In genomic region chr16:14303676-14304075, GRCm38 (mm10) we compare ENCODE assay signal across 18 mouse cellular contexts. TPM values are rescaled to one million over a fixed set of nuclear protein-coding genes. Genes with fewer than 3 reads are reported as not detected.
DNase-seq lines count a peak whose midpoint lies in the region; ATAC-seq and TF ChIP-seq lines count a peak whose summit lies in the region.
"Had no signal": no experiment of that assay in that cellular context is flagged by ENCODE, and none has a peak within 500 bp of the region (broad histone marks: within the 10 kb centered on the region; RNA-seq: fewer than 3 reads in every experiment).

No protein-coding gene starts in this region.

- TF ChIP-seq CTCF in thymus, adult 2 months (IDR thresholded peaks at IDR 0.05; ENCODE audit: borderline replicate concordance, control insufficient read depth, extremely low read depth, insufficient read depth, low read length, poor library complexity), result no peak

- TF ChIP-seq POLR2A in thymus, adult 2 months (IDR thresholded peaks at IDR 0.05; ENCODE audit: control insufficient read depth, extremely low read depth, insufficient read depth, low read length, poor library complexity), result no peak

- peaks cover 35% of the 10 kb centered on the region for H3K36me3 ChIP-seq in kidney, embryonic 16.5 days (ENCODE audit: insufficient read depth, low read length)
- H3K36me3 ChIP-seq in stomach, embryonic 16.5 days (ENCODE audit: control insufficient read depth, insufficient read depth, low read length), result peaks cover 15% of the 10 kb centered on the region; the same call in 1 of the 2 replicates
- H3K36me3 ChIP-seq in thymus, adult 2 months (ENCODE audit: control insufficient read depth, insufficient read depth, low read length), result peaks cover 34% of the 10 kb centered on the region

- peak overlapping the region; percentile 69 for H3K27ac ChIP-seq in kidney, embryonic 16.5 days (ENCODE audit: low read length)
- H3K27ac ChIP-seq in stomach, embryonic 16.5 days (ENCODE audit: low read length), result peak overlapping the region; percentile 62
- H3K27ac ChIP-seq in thymus, adult 2 months (ENCODE audit: control insufficient read depth, insufficient read depth, low read length), result no peak overlapping the region
- H3K27ac ChIP-seq: embryonic facial prominence, embryonic 13.5 days; heart, embryonic 13.5 days; hindbrain, embryonic 10.5 days; limb, embryonic 12.5 days; neural tube, embryonic 12.5 days had no signal

- H3K9me3 ChIP-seq in kidney, embryonic 16.5 days (ENCODE audit: low read length), result no peaks in the 10 kb centered on the region
- H3K9me3 ChIP-seq in stomach, embryonic 16.5 days (replicated peaks; ENCODE audit: control insufficient read depth, low read length), result no peaks in the 10 kb centered on the region
- H3K9me3 ChIP-seq: embryonic facial prominence, embryonic 13.5 days; heart, embryonic 13.5 days; hindbrain, embryonic 10.5 days; limb, embryonic 12.5 days; neural tube, embryonic 12.5 days had no signal

- 66% methylated on average over 7 of the region's 7 CpGs for WGBS in kidney, embryonic 16.5 days
- 60% methylated on average over 7 of the region's 7 CpGs for WGBS in stomach, embryonic 16.5 days
- 96% methylated on average over 7 of the region's 7 CpGs for WGBS in thymus, adult 2 months

- H3K9ac ChIP-seq in kidney, embryonic 16.5 days (replicated peaks; ENCODE audit: low read length), result 0 out of 2 replicates have a peak overlapping the region, but pooled peaks have one; percentile 7
- H3K9ac ChIP-seq in stomach, embryonic 16.5 days (ENCODE audit: low read length), result no peak overlapping the region
- H3K9ac ChIP-seq: embryonic facial prominence, embryonic 13.5 days; forebrain, postnatal 0 days; heart, embryonic 13.5 days; limb, embryonic 12.5 days; neural tube, embryonic 12.5 days had no signal

- peaks cover 16% of the 10 kb centered on the region; the same call in 1 of the 2 replicates for H3K4me1 ChIP-seq in kidney, embryonic 16.5 days (ENCODE audit: insufficient read depth, low read length)
- H3K4me1 ChIP-seq in stomach, embryonic 16.5 days (ENCODE audit: control insufficient read depth, insufficient read depth, low read length), result 0 out of 2 replicates have a peak, but pooled peaks cover 7% of the 10 kb centered on the region
- H3K4me1 ChIP-seq in thymus, adult 2 months (replicated peaks; ENCODE audit: control insufficient read depth, insufficient read depth, low read length), result no peaks in the 10 kb centered on the region
- H3K4me1 ChIP-seq: embryonic facial prominence, embryonic 13.5 days; hindbrain, embryonic 10.5 days; limb, embryonic 12.5 days; neural tube, embryonic 12.5 days had no signal

- no peak overlapping the region for H3K4me2 ChIP-seq in kidney, embryonic 16.5 days (replicated peaks; ENCODE audit: low read depth, low read length)
- no peak overlapping the region for H3K4me2 ChIP-seq in stomach, embryonic 16.5 days (ENCODE audit: low read depth, low read length)
- H3K4me2 ChIP-seq: embryonic facial prominence, embryonic 13.5 days; heart, embryonic 13.5 days; limb, embryonic 12.5 days; neural tube, embryonic 12.5 days had no signal

- peak; percentile 47; the same call in 1 of the 2 replicates for ATAC-seq in kidney, embryonic 16.5 days (ENCODE audit: low FRiP score, low TSS enrichment)
- peak; percentile 90 for ATAC-seq in stomach, embryonic 16.5 days (ENCODE audit: insufficient read depth, low FRiP score)
- ATAC-seq: forebrain, postnatal 0 days had no signal

- DNase-seq in kidney, adult 18-20 months, result no peak
- peak; percentile 9 for DNase-seq in urinary bladder, postnatal 25 days (ENCODE audit: low spot score)
- no peak for DNase-seq in urinary bladder, postnatal 10 days (ENCODE audit: low spot score)
- peak; percentile 68 for DNase-seq in adrenal gland, postnatal 14 days
- DNase-seq in thymus, adult 2 months, result no peak
- no peak for DNase-seq in right cerebral cortex, adult 18-20 months
- DNase-seq: cerebellum, postnatal 10 days; forebrain, postnatal 0 days; gastrocnemius, postnatal 10 days; kidney, postnatal 14 days; layer of hippocampus, postnatal 36 days had no signal

- no peak overlapping the region for H3K4me3 ChIP-seq in kidney, embryonic 16.5 days (ENCODE audit: low read length)
- H3K4me3 ChIP-seq in stomach, embryonic 16.5 days (replicated peaks; ENCODE audit: low read length), result no peak overlapping the region
- H3K4me3 ChIP-seq in thymus, adult 2 months (ENCODE audit: control insufficient read depth, insufficient read depth, low read length), result no peak overlapping the region
- H3K4me3 ChIP-seq: embryonic facial prominence, embryonic 13.5 days; heart, embryonic 13.5 days; hindbrain, embryonic 10.5 days; limb, embryonic 12.5 days; neural tube, embryonic 12.5 days had no signal

- no peaks in the 10 kb centered on the region for H3K27me3 ChIP-seq in kidney, embryonic 16.5 days (ENCODE audit: insufficient read depth, low read length)
- H3K27me3 ChIP-seq in stomach, embryonic 16.5 days (ENCODE audit: control insufficient read depth, insufficient read depth, low read length), result no peaks in the 10 kb centered on the region
- H3K27me3 ChIP-seq in thymus, adult 2 months (ENCODE audit: control insufficient read depth, insufficient read depth, low read length), result no peaks in the 10 kb centered on the region
- H3K27me3 ChIP-seq: embryonic facial prominence, embryonic 13.5 days; heart, embryonic 13.5 days; limb, embryonic 12.5 days; neural tube, embryonic 12.5 days had no signal

RNA-seq across cellular contexts. Expression of gene Myh11, which starts 12.5 kb away (rescaled TPM):
- 12.0 and 33.7 TPM in 2 replicates for polyA plus RNA-seq in kidney, embryonic 16.5 days (2015; fragmentation: Nextera tagmentation; extraction: Ambion mirVana)
- 7.6 and 21.4 TPM in 2 replicates for total RNA-seq in adrenal gland, postnatal 14 days (2021)
- 294 and 300 TPM in 2 replicates for polyA plus RNA-seq in stomach, embryonic 16.5 days (2015; fragmentation: Nextera tagmentation; extraction: Ambion mirVana)
- 5.0 and 5.2 TPM in 2 replicates for polyA plus RNA-seq in thymus, adult 2 months (2012; rRNA removed)

RNA-seq across cellular contexts. Expression of gene Fopnl, which starts 13.5 kb away (rescaled TPM):
- 147 and 150 TPM in 2 replicates for polyA plus RNA-seq in kidney, embryonic 16.5 days (2015; fragmentation: Nextera tagmentation; extraction: Ambion mirVana)
- 45.9 and 46.6 TPM in 2 replicates for total RNA-seq in adrenal gland, postnatal 14 days (2021)
- 153 and 154 TPM in 2 replicates for polyA plus RNA-seq in stomach, embryonic 16.5 days (2015; fragmentation: Nextera tagmentation; extraction: Ambion mirVana)
- polyA plus RNA-seq in thymus, adult 2 months (2012; rRNA removed), result 48.0 and 56.1 TPM in 2 replicates

RNA-seq across cellular contexts. Expression of gene Abcc1, which starts 57.7 kb away (rescaled TPM):
- 11.9 and 14.6 TPM in 2 replicates for polyA plus RNA-seq in kidney, embryonic 16.5 days (2015; fragmentation: Nextera tagmentation; extraction: Ambion mirVana)
- total RNA-seq in adrenal gland, postnatal 14 days (2021), result 20.6 and 24.1 TPM in 2 replicates
- polyA plus RNA-seq in stomach, embryonic 16.5 days (2015; fragmentation: Nextera tagmentation; extraction: Ambion mirVana), result 13.6 and 14.3 TPM in 2 replicates
- 26.6 and 29.7 TPM in 2 replicates for polyA plus RNA-seq in thymus, adult 2 months (2012; rRNA removed)

Comparison
In these comparisons a context has a peak if more than half of its experiments do, and no peak if none do; other contexts are left out.
1. DNase-seq: peak in urinary bladder, postnatal 25 days (single experiment) and adrenal gland, postnatal 14 days (single experiment); none in kidney, adult 18-20 months (single experiment), urinary bladder, postnatal 10 days (single experiment), thymus, adult 2 months (single experiment) and right cerebral cortex, adult 18-20 months (single experiment).